Mouse (Mus musculus) embryonic fibroblast, embryonic 13.5 days (primary cell): ENCODE results near the gene Fhit.

Experiments used
- CTCF ChIP-seq: IDR thresholded peaks from 2 replicates; pipeline ENCODE4 v1.5.1; 2011; ENCODE audit warnings: mild to moderate bottlenecking, control low read depth, low read length, moderate library complexity, borderline replicate concordance; ENCODE audit not compliant: insufficient read depth
- POLR2A ChIP-seq: IDR thresholded peaks from 2 replicates; pipeline ENCODE4 v1.6.1; 2011; ENCODE audit warnings: low read depth, mild to moderate bottlenecking, control low read depth, low read length, moderate library complexity

GRCm38 (mm10) chr14:10568937-10569552 is 592.8 kb downstream of the Fhit start:
- no peak for TF ChIP-seq CTCF
- TF ChIP-seq POLR2A = no peak
